Comparison of ENCODE assay signal across 15 mouse cellular contexts in genomic region chr4:22482756-22483280, GRCm38 (mm10). TPM values are rescaled to one million over a fixed set of nuclear protein-coding genes. Genes with fewer than 3 reads are reported as not detected.
A peak's percentile ranks its signal among the peaks of the same experiment; 100 is the strongest.
DNase-seq lines count a peak whose midpoint lies in the region; ATAC-seq and TF ChIP-seq lines count a peak whose summit lies in the region.
"Had no signal": no experiment of that assay in that cellular context is flagged by ENCODE, and none has a peak within 500 bp of the region (broad histone marks: within the 10 kb centered on the region; RNA-seq: fewer than 3 reads in every experiment).

No protein-coding gene starts in this region.

- peak overlapping the region; percentile 89 for H3K4me2 ChIP-seq in hindbrain, embryonic 12.5 days (replicated peaks)
- H3K4me2 ChIP-seq in midbrain, postnatal 0 days (ENCODE audit: low read depth, low read length, poor library complexity, severe bottlenecking), result peak overlapping the region; percentile 95
- H3K4me2 ChIP-seq in kidney, embryonic 14.5 days (replicated peaks; ENCODE audit: low read depth, low read length), result no peak overlapping the region
- H3K4me2 ChIP-seq: limb, embryonic 13.5 days had no signal

- H3K27me3 ChIP-seq in hindbrain, embryonic 12.5 days, result no peaks in the 10 kb centered on the region
- H3K27me3 ChIP-seq in midbrain, postnatal 0 days (ENCODE audit: insufficient read depth, low read length), result no peaks in the 10 kb centered on the region
- H3K27me3 ChIP-seq in kidney, embryonic 14.5 days (ENCODE audit: control insufficient read depth, insufficient read depth, low read length), result peaks cover 97% of the 10 kb centered on the region

- no peaks in the 10 kb centered on the region for H3K36me3 ChIP-seq in hindbrain, embryonic 12.5 days
- H3K36me3 ChIP-seq in midbrain, postnatal 0 days (ENCODE audit: insufficient read depth, low read length), result no peaks in the 10 kb centered on the region
- H3K36me3 ChIP-seq in kidney, embryonic 14.5 days (ENCODE audit: control insufficient read depth, insufficient read depth, low read length), result no peaks in the 10 kb centered on the region
- H3K36me3 ChIP-seq: limb, embryonic 13.5 days had no signal

- H3K27ac ChIP-seq in hindbrain, embryonic 12.5 days, result peak overlapping the region; percentile 55; the same call in 1 of the 2 replicates
- H3K27ac ChIP-seq in midbrain, postnatal 0 days (ENCODE audit: low read depth, low read length), result peak overlapping the region; percentile 39; the same call in 1 of the 2 replicates
- no peak overlapping the region for H3K27ac ChIP-seq in kidney, embryonic 14.5 days (ENCODE audit: low read depth, low read length)
- H3K27ac ChIP-seq: limb, embryonic 13.5 days had no signal

- ATAC-seq in hindbrain, embryonic 12.5 days (ENCODE audit: low FRiP score), result no peak
- ATAC-seq in midbrain, postnatal 0 days (ENCODE audit: low FRiP score), result no peak
- ATAC-seq in kidney, embryonic 14.5 days (ENCODE audit: low FRiP score, low TSS enrichment), result no peak
- ATAC-seq: lung, postnatal 0 days had no signal

- DNase-seq in cerebellum, postnatal 10 days, result peak; percentile 61 to 67
- DNase-seq in cerebellum, postnatal 36 days, result no peak
- peak; percentile 79 for DNase-seq in embryo, embryonic 11 days
- DNase-seq in midbrain, postnatal 0 days (ENCODE audit: low spot score), result peak; percentile 80
- no peak for DNase-seq in c-Kit-positive CD71-positive TER-119-positive erythroid progenitor cells, embryonic 14.5 days (ENCODE audit: low spot score)
- no peak for DNase-seq in Muller cell, postnatal 12 days (ENCODE audit: inconsistent ontology term)
- DNase-seq: cerebellum, adult 11-12 months; gastrocnemius, postnatal 36 days; heart, postnatal 4 days; thymus, postnatal 14 days had no signal

- TF ChIP-seq CTCF in midbrain, postnatal 0 days (IDR thresholded peaks at IDR 0.05), result peak; percentile 75

- H3K9ac ChIP-seq in hindbrain, embryonic 12.5 days, result peak overlapping the region; percentile 71
- peak overlapping the region; percentile 44; the same call in 1 of the 2 replicates for H3K9ac ChIP-seq in midbrain, postnatal 0 days (replicated peaks; ENCODE audit: low read length, poor library complexity, severe bottlenecking)
- no peak overlapping the region for H3K9ac ChIP-seq in kidney, embryonic 14.5 days (ENCODE audit: low read depth, low read length)
- H3K9ac ChIP-seq: limb, embryonic 13.5 days had no signal

- WGBS in hindbrain, embryonic 12.5 days, result 5% methylated on average over 7 of the region's 7 CpGs
- 8% methylated on average over 7 of the region's 7 CpGs for WGBS in midbrain, postnatal 0 days
- WGBS in kidney, embryonic 14.5 days, result 5% methylated on average over 7 of the region's 7 CpGs

- H3K4me3 ChIP-seq in hindbrain, embryonic 12.5 days, result peak overlapping the region; percentile 41
- H3K4me3 ChIP-seq in midbrain, postnatal 0 days (ENCODE audit: low read depth, low read length), result peak overlapping the region; percentile 93
- no peak overlapping the region for H3K4me3 ChIP-seq in kidney, embryonic 14.5 days (ENCODE audit: low read length)
- H3K4me3 ChIP-seq: erythroblast, embryonic 14.5 days; limb, embryonic 13.5 days had no signal

- peaks cover 16% of the 10 kb centered on the region for H3K4me1 ChIP-seq in hindbrain, embryonic 12.5 days
- H3K4me1 ChIP-seq in midbrain, postnatal 0 days (ENCODE audit: insufficient read depth, low read length), result no peaks in the 10 kb centered on the region
- peaks cover 7% of the 10 kb centered on the region; the same call in 1 of the 2 replicates for H3K4me1 ChIP-seq in kidney, embryonic 14.5 days (ENCODE audit: control insufficient read depth, insufficient read depth, low read length)

- no peaks in the 10 kb centered on the region for H3K9me3 ChIP-seq in hindbrain, embryonic 12.5 days (replicated peaks)
- H3K9me3 ChIP-seq in midbrain, postnatal 0 days (ENCODE audit: low read length), result no peaks in the 10 kb centered on the region
- no peaks in the 10 kb centered on the region for H3K9me3 ChIP-seq in kidney, embryonic 14.5 days (ENCODE audit: control insufficient read depth, low read length)
- H3K9me3 ChIP-seq: limb, embryonic 13.5 days had no signal

RNA-seq across cellular contexts. Expression of gene Pou3f2, which starts 5.3 kb away (rescaled TPM):
- polyA plus RNA-seq in hindbrain, embryonic 12.5 days (2016; fragmentation: Nextera tagmentation; extraction: Ambion mirVana), result 39.0 and 39.6 TPM in 2 replicates
- total RNA-seq in midbrain, postnatal 0 days (2014; rRNA removed), result 36.4 and 37.5 TPM in 2 replicates
- 17.4 and 19.3 TPM in 2 replicates for polyA plus RNA-seq in midbrain, postnatal 0 days (2015; fragmentation: Nextera tagmentation; extraction: Ambion mirVana)
- not detected in 2 replicates for polyA plus RNA-seq in kidney, embryonic 14.5 days (2014; fragmentation: Nextera tagmentation; extraction: Ambion mirVana)
- total RNA-seq: gastrocnemius, postnatal 36 days; heart, postnatal 4 days had no signal
- polyA plus RNA-seq: erythroblast, embryonic 14.5 days; lung, postnatal 0 days had no signal

Comparison
In these comparisons a context has a peak if more than half of its experiments do, and no peak if none do; other contexts are left out.
1. DNase-seq: peak in cerebellum, postnatal 10 days (2 of 2), embryo, embryonic 11 days (single experiment) and midbrain, postnatal 0 days (single experiment); none in cerebellum, postnatal 36 days (0 of 2), c-Kit-positive CD71-positive TER-119-positive erythroid progenitor cells, embryonic 14.5 days (single experiment) and Muller cell, postnatal 12 days (single experiment).
2. RNA of gene Pou3f2, which starts 5.3 kb away (polyA plus RNA-seq): 39.0 to 39.6 TPM in hindbrain, embryonic 12.5 days and 17.4 to 19.3 TPM in midbrain, postnatal 0 days; not detected in kidney, embryonic 14.5 days; every median in the first group is over 10 times any median in the second.